Mouse (Mus musculus): ENCODE results near the gene Fbxl17. TPM values are rescaled to one million over a fixed set of nuclear protein-coding genes. Genes with fewer than 3 reads are reported as not detected.

The Fbxl17 gene
- 10.3 and 17.1 TPM in 2 replicates for total RNA-seq (2017)

DNA sequence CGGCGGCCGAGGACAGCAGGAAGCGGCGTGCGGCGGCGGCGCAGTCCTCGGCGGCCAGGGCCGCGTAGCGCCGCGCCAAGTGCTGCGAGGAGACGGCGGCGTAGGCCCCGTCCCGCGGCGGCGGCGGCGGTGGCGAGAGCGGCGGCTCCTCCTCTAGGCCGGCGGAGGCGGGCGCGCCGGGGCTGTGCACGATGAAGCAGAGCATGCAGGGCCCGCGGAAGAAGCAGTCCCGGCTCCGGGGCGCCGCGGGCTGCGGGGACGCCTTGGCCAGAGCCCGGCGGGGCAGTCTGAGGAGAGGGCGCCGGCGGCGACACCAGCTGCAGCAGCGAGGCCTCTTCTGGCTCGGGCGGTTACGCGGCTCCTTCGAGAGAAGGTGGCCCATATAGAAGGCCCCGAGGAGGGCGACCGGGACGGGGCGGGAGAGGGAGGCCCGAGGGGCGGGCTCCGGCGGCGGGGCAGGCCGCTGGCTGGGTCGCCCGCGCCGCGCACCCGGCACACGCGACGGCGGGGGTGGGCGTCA, at the start of gene Fbxl17:
Gene Fbxl17, minus strand, starts transcription at position 382 of the 520 bp plus-strand sequence.
- peak; percentile 13; the same call in 1 of the 2 replicates for ATAC-seq (ENCODE audit: extremely low read depth, insufficient number of reproducible peaks, low FRiP score, poor library complexity, severe bottlenecking)

DNA sequence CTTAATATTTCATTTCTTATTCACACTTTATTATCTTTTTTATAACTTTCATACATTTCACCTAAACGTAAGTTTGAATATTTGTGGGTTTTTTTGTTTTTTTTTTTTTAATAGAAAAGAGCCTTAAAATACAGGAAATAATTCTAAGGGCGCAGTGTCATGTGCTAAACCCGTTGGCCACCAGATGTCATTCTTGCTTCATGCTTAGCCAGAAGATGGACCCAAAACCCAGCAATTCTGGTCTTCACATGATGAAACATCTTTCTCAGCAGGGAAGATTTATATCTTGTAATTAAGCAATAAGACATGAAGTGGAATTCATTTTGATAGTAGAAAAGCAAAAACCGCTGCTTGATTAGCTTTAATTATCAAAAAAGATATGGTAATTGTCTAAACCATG, 47.6 kb upstream of the Fbxl17 start:
- no peak for ATAC-seq (ENCODE audit: extremely low read depth, insufficient number of reproducible peaks, low FRiP score, poor library complexity, severe bottlenecking)

DNA sequence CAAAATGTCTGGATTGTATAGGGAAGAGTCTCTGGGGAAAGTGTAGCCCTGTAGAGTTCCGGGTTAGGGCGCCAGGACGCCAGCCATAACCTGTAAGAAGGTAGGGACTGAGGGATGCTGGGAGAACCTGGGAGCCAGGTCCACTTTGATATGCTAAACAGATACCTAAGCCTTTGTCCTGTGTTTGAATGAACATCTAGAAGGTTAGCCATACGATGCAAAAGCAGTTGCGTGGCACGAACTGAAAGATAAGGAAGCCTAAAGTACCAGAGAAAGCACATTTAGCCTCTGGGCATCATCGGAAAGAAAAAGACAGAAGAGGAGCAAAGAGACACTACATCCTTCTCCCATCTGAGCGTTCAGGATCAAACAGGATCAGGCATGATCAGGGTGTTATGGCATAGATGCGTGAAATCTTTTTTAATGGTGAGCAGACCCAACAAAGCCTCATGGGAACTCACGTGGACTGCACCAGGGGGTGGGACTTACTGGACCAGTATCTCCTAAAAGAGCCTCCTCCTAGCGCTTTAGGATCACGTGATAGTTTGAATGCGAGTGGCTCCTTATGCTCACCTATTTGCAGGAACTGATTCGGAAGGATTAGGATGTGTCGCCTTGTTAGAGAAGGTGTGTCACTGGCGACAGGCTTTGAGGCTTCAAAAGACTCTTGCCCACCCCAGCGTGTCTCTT, 34.9 kb upstream of the Fbxl17 start:
- no peak for ATAC-seq (ENCODE audit: extremely low read depth, insufficient number of reproducible peaks, low FRiP score, poor library complexity, severe bottlenecking)

DNA sequence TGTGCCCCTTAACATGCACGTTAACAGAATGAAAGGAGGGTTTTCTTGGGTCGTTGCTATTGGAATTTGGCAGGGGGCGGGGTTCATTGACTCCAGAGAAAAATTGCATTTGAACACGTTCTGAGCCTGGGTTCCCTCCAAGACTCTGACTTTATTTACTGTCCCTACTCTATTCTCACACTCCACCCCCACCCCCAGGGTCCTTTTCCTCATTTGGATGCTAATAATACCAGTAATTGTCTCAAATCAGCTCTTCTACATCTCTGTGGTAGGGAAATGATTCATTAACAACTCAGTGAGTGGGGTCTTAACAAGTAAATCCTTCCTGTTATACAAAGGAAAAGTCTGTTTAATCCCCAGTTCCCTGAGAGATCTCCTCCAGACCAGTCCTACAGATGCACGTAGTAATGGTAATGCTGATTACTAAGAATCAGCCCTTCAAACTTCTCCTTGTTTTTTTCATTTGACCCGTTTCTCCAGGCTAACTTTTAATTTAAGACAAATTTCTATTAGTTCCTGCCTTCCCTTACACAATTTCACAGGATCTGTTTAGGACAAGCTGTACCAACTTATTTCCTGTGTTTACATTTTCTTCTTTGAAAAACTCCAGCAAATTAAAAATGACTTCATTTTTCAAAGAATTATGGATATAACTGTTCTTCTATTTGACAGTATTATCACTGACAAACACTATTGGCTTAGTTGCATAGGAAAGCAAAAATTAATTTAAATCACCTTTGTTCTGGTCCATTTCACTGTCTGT, 33.4 kb upstream of the Fbxl17 start:
- no peak for ATAC-seq (ENCODE audit: extremely low read depth, insufficient number of reproducible peaks, low FRiP score, poor library complexity, severe bottlenecking)

DNA sequence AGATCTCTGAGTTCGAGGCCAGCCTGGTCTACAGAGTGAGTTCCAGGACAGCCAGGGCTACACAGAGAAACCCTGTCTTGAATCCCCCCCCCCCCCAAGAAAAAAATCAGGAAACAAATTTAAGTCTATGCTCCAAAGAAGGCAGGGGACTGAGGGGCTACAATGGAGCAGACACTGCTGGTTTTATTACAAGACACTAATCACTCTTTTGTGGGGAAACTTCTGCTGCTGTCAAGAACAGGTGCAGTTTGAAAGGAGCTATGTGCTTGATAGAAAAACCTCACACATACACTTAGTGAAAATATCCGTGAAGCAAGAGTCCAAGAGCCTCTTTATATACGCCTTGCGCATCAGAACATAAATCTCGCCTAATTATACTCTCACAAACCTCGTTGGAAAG, 29.7 kb upstream of the Fbxl17 start:
- no peak for ATAC-seq (ENCODE audit: extremely low read depth, insufficient number of reproducible peaks, low FRiP score, poor library complexity, severe bottlenecking)

DNA sequence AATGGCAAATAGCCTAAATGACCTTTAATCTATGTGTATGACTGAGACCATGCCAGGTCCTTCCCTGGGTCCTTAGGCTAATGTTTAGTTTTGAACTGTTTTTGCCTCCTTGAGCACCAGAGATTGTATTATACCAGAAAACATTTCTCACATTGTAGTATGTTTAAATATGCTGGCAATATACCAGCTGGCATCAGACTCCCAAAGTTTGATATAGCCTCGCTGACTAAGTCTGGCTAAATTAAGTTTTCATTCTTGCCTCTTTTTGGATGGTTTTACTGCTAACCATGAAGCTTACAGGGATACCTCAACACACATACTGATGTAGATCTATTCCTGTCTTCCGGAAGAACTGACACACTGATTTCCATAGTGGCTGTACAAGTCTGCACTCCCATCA, 20.9 kb upstream of the Fbxl17 start:
- no peak for ATAC-seq (ENCODE audit: extremely low read depth, insufficient number of reproducible peaks, low FRiP score, poor library complexity, severe bottlenecking)

DNA sequence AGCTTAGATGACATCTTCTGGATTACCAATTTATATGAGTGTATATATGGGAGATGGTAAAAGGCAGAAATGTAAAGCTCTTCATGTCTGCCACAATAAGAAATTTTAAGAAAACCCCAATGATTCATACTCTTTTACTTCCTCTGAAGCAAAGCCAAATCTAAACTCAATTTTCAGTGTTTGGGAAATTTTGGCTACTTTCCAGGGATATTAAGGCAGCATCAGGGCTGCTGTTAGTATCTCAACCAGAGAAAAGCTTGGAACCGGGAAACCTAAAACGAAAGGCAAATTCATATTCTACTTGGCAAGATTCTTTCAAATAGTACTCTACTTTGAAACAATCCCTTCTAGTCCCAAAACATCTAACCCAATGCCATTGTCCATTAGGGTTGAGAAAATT, 10.6 kb upstream of the Fbxl17 start:
- ATAC-seq (ENCODE audit: extremely low read depth, insufficient number of reproducible peaks, low FRiP score, poor library complexity, severe bottlenecking), result no peak

DNA sequence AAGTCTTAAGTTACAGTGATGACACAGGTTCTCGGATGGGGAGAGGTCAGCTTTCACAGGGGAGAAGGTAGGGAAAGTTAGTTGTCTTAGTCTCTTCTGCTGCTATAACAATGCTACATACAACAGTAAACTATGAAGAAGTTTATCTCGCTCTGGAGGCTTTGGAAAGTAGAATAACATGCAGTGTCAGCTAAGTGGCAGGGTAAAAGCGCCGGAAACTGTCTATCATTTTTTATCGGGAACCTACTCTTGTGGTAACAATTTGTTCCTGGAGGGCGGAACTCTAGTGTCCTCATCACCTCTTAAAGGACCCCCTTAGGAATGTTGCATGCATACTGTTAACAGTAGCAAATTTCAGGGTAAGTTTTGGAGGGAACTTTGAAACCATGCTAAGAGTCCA, 1.3 kb upstream of the Fbxl17 start:
- no peak for ATAC-seq (ENCODE audit: extremely low read depth, insufficient number of reproducible peaks, low FRiP score, poor library complexity, severe bottlenecking)

DNA sequence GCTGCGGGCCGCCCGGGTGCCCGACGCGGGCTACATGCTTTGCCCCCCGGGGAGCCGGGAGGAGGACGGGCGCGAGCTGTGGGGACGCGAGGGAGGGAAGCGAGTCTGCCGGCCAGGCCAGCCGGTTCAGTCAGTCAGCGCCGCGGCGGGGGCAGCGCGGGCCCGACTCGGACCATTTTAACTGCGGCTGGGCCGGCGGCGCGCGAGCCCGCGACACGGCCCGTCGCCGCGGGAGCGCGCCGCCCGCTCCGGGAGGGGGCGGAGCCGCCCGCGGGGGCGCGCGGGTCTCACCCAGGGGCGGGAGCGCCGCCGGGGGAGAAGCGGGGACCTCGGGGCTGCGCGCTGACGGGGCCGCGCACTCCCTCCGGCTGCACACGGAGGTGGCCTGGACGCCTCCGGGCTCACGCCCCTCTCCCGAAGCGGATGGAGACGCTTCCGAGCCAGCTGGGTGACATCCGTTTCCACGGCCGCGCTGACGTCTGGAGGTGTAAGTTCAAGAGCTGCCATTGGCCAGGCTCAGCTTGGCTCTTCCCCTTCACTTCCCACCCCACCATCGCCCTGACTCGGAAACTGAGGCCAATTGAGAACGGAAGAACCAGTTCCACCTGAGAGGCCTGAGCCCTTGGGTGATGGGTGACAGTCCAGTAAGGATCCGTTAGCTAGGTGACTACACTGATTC, 478 bp upstream of the Fbxl17 start:
- peak; percentile 84 for ATAC-seq (ENCODE audit: extremely low read depth, insufficient number of reproducible peaks, low FRiP score, poor library complexity, severe bottlenecking)

DNA sequence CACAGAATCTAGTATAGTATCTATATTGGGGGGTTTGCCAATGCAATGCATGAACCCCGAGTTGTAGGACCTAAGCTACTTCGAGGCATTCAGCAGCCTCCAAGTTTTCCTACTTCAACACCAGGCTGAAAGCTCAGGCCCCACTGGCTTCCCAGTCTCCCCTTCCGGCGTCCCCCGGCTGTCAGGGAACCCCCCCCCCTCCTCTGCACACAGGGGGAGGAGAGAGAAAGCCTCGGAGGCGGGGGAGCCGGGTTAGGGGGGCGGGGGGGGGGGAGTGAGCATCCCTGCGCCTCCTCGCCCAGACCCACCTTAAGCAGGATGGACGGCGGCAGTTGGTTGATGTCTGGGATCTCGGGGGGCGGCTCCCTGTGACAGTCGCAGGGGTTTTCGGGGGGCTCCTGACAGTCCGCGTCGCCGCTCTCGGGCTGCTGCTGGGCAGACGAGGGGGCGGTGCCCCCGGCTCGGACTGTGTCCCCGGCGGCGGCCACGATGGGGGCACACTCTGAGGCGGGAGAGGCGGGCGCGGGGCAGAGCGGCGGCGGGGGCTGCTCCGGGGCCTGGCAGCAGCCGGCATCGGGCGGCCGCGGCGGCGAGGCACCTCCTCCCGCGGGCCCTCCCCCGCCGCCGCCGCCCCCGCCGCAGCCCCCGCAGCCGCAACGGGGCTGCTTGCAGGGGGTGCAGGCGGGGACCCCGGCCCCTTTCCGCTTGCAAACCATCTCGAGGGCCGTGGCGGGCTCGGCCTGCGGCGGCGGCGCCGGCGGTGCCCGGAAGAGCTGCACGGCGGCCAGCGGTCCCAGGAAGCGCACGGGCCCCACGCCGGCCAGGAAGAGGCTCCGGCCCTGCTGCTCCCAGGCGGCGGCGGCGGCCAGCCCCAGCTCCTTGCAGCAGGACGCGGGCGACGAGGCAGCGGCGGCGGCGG, 841 bp downstream of the Fbxl17 start:
- ATAC-seq (ENCODE audit: extremely low read depth, insufficient number of reproducible peaks, low FRiP score, poor library complexity, severe bottlenecking), result 0 out of 2 replicates have a peak, but pooled peaks have one; percentile 1

DNA sequence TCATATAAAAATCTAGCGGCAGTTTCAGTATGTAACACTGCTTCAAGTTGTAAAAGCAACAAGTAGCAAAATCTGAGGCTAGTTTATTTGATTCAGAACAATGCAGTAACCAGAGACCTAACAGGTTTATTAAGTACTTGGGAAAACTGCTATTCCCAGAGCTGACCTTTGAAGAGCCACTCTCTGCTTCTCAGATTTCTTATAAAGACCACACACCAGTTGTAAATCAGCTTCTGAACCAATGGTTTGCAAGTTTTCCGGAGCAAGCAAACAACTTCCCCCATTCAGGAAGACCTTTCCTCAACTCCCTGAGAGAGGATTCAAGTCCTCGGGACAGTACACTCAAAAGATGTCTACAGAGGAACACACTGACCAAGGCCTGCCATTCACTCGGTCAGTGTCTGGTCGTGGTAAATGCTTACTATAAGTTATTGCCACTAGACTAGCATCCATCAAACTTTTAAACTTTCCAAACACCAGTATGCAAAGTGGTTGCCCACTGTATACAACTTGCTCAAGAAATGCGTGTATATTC, 1.6 kb downstream of the Fbxl17 start:
- no peak for ATAC-seq (ENCODE audit: extremely low read depth, insufficient number of reproducible peaks, low FRiP score, poor library complexity, severe bottlenecking)

DNA sequence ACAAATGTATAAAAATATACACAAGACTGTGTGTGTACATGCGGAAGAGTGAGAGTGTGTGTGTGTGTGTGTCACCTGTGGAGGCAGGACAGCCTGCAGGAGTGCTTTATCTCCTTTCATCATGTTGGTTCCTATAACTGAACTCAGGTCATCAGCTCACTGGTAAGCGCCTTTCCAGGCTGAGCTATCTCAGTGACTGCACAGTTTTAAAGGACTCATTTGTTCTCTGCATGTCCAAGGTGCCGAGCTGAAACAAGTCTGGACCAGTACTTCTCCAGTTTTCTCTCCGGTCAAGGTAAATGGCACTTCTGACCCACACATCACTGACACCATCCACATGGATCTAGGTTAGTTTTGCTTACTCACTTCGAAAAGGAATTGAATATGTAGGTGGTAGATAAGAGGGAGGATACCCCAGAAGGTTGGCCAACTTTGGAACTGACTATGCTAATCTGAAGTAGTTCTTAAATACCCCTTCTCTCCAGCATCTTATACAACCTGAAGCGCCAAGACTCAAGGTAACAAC, 2.5 kb downstream of the Fbxl17 start:
- no peak for ATAC-seq (ENCODE audit: extremely low read depth, insufficient number of reproducible peaks, low FRiP score, poor library complexity, severe bottlenecking)

DNA sequence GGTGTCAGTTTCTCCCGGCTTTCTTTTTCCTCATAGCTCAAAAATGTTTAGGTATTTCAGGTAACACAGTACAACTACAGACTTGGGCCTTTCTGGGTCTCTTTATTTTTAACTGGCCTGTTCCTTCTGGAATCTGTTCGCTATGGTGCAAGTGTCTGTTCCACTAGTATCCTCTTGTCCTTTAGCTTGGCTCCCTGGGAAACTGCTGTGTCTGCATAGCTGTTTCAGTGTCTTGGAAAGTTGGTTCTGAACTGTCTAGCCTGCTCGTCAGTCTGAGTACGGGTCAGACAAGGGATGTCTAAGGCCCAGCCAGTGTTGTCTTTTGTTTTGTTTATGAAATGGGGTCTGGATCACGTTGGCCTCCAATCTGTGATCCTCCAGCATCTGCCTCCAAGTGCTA, 3.7 kb downstream of the Fbxl17 start:
- ATAC-seq (ENCODE audit: extremely low read depth, insufficient number of reproducible peaks, low FRiP score, poor library complexity, severe bottlenecking), result no peak

DNA sequence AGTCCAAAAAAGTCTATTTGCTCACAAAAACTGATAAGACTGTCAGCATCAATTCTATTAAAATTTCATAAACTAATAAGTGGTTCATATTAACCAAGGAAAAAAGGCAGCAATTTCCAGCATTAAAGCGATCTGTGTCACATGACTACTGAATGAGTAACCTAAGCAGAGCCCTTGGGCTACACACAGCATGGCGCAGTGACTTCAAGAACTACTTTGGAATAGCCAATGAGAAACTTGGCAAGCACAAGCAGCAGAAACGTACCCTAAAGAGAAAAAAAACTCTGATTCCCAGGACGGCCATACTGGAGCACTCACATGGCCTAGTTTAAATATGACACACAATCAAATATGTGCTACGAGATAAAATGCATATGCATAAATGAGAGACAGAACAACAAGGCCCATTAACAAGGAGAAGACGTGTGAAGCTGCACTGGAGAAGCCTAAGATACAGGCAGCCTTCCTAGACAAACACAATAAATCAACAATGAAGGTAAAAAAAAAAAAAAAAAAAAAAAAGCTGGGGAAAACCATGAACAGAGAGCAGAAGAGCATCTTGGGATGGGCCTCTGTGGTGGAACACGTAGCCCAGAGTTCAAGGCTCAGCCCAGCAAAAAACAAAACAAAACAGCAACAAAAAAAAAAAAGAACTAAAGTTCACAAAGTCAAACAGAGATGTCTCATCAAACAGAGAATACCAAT, 5.8 kb downstream of the Fbxl17 start:
- no peak for ATAC-seq (ENCODE audit: extremely low read depth, insufficient number of reproducible peaks, low FRiP score, poor library complexity, severe bottlenecking)

DNA sequence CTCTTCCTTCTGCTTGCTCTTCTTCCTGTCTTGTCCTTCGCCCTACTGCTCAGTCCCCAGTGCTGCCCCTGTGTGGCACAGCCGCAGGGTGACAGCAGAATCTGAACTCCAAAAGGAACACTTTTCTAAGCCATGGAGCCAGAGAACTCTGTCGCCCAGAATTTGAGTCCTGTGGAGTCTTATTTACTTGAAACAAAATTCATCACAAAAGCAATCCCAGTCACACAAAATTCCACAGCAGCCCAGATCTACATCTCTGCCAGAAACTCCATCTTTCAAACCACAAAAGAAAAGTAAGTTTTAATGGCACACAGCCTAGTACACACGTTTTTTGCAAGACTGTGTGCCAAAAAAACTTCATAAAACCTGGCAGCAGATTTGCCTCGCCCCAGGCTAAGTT, 6.5 kb downstream of the Fbxl17 start:
- ATAC-seq (ENCODE audit: extremely low read depth, insufficient number of reproducible peaks, low FRiP score, poor library complexity, severe bottlenecking), result peak; percentile 62; the same call in 1 of the 2 replicates

DNA sequence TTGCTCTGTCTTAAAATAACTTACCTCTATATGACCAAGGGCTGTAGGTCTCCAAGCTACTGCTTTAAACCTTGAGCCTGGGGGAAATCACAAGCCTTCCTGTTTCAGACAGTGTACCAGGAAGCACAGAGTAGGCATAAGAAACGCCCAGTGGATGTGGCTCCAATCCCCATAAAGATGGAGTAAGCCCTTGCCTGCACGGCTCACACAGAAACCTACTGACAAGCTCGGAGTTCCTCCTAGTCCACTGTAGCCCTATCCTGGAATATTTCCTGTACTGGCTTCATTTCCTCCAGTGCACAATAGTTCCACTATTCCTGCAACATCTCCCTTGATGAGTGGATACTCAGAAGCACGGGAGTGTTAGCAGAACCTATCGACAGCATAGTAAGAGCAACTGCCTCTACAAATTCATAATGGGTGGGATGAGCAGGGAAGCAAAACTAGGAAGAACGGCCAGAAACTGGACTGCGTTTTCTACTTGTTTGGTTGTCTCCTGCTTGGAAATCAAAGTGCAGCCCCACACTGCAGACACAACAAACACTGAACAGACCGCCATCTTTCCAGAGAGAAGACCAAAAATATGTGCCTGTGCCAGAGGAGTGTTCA, 7.0 kb downstream of the Fbxl17 start:
- ATAC-seq (ENCODE audit: extremely low read depth, insufficient number of reproducible peaks, low FRiP score, poor library complexity, severe bottlenecking), result no peak

DNA sequence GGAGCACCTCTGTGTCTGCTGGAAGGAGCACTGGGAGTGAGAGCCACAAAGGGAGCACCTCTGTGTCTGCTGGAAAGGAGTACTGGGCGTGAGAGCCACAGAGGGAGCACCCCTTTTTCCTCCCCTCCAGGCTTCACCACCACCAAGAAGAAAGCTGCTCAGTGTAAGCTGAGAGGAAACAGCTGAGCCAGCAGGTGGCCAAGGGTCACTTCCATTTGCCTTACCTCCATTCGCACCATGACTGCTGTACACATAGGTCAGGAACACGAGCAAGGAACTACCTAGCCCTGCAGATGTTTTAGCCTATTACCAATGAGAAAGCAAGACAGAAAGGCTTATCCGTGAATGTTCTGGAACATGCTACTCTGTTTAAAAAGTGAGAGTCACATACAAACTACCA, 10.3 kb downstream of the Fbxl17 start:
- no peak for ATAC-seq (ENCODE audit: extremely low read depth, insufficient number of reproducible peaks, low FRiP score, poor library complexity, severe bottlenecking)

Measured in neutrophil, adult 5-6 weeks (primary cell).